Mouse (Mus musculus) G1E (cell line): Measurements from ENCODE around the gene Gpr155. TPM values are rescaled to one million over a fixed set of nuclear protein-coding genes. Genes with fewer than 3 reads are reported as not detected.

Experiments used
- ATAC-seq: 2 replicates; pipeline ENCODE4 v1.8.0; 2016; ENCODE audit warnings: mild to moderate bottlenecking; ENCODE audit not compliant: insufficient number of reproducible peaks, poor library complexity, low FRiP score, severe bottlenecking; ENCODE audit errors: extremely low read depth
- DNase-seq: peaks from one replicate; pipeline ENCODE4 v3.0.0; 2012; ENCODE audit warnings: low spot score
- H3K27me3 ChIP-seq: 2 replicates; pipeline ENCODE4 v1.6.1; 2012; ENCODE audit warnings: mild to moderate bottlenecking, low read length, inconsistent platforms; ENCODE audit not compliant: insufficient read depth
- H3K36me3 ChIP-seq: replicated peaks from 2 replicates; pipeline ENCODE3; 2012; ENCODE audit warnings: mild to moderate bottlenecking, inconsistent platforms
- H3K4me1 ChIP-seq: 2 replicates; pipeline ENCODE4 v1.6.1; 2012; ENCODE audit warnings: low read depth, low read length, inconsistent platforms, mixed read lengths; ENCODE audit not compliant: insufficient read depth
- H3K4me3 ChIP-seq: 2 replicates; pipeline ENCODE4 v1.5.1; 2012; ENCODE audit warnings: low read depth, mild to moderate bottlenecking, inconsistent platforms, low read length, moderate library complexity, mixed read lengths
- H3K9me3 ChIP-seq: replicated peaks from 2 replicates; pipeline ENCODE4 v1.6.1; 2012; ENCODE audit warnings: inconsistent platforms
- CTCF ChIP-seq: IDR thresholded peaks from 2 replicates; pipeline ENCODE4 v1.5.1; 2012; ENCODE audit warnings: low read depth, low read length, inconsistent platforms, mixed read lengths
- GATA1 ChIP-seq: IDR thresholded peaks from 2 replicates; pipeline ENCODE4 v1.6.1; 2012; ENCODE audit warnings: borderline replicate concordance, low read length, inconsistent platforms, mixed read lengths
- GATA2 ChIP-seq: IDR thresholded peaks from 2 replicates; pipeline ENCODE4 v1.6.1; 2012; ENCODE audit warnings: low read depth, low read length, inconsistent platforms, borderline replicate concordance
- POLR2AphosphoS5 ChIP-seq: IDR thresholded peaks from 2 replicates; pipeline ENCODE4 v1.6.1; 2012; ENCODE audit warnings: low read depth, low read length, inconsistent platforms; ENCODE audit not compliant: insufficient replicate concordance
- TAL1 ChIP-seq: conservative IDR thresholded peaks from 2 replicates; pipeline ENCODE4 v1.6.1; 2012; ENCODE audit warnings: low read depth, low read length, inconsistent platforms, mixed read lengths
- polyA plus RNA-seq: library from polyadenylated mRNA; stranded (reverse); fragments of >175 nt; gene quantifications from 2 replicates; pipeline ENCODE4 v1.2.3, GENCODE M21; 2012
- total RNA-seq, 2 experiments: library from RNA; stranded (forward) in 1 of 2; stranded (reverse) in 1 of 2; fragments of 200-1000 nt in 1 of 2; fragments of >200 nt in 1 of 2; fragmentation: Nextera tagmentation in 1 of 2; gene quantifications; 2 replicates each; pipeline ENCODE4 v1.2.3; 2014 to 2017

The Gpr155 gene
- total and polyA plus RNA-seq, 3 experiments: 0.67 to 6.0 (median 3.7) TPM

DNA sequence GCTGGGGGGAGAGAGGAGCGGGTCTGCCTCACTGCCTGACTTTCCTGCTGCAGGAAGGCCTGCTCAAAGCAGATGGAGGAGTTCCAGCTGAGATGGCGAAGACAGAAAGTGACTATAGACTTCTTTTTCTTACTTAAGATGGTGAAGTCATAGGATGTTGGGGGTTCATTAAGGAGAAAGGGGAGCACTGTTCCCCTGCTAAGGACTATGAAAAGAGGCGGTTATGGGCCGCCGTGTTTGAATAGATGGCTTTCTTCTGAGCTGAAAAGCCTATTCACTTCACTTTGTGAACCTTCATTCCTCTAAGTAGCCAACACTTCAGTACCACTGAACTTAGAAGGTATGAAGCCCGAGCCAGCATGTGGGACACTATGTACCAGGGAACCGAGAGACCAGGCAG is 33.4 kb upstream of the Gpr155 start:
- TF ChIP-seq POLR2AphosphoS5 (no peak), GATA1 (no peak), GATA2 (no peak), TAL1 (no peak), CTCF (no peak)
- H3K9me3 ChIP-seq: no peaks in the 10 kb centered on the region
- ATAC-seq: no peak
- H3K27me3 ChIP-seq: peaks cover 44% of the 10 kb centered on the region
- no peaks in the 10 kb centered on the region for H3K36me3 ChIP-seq
- H3K4me3 ChIP-seq: no peak overlapping the region
- DNase-seq: no peak
- no peaks in the 10 kb centered on the region for H3K4me1 ChIP-seq

DNA sequence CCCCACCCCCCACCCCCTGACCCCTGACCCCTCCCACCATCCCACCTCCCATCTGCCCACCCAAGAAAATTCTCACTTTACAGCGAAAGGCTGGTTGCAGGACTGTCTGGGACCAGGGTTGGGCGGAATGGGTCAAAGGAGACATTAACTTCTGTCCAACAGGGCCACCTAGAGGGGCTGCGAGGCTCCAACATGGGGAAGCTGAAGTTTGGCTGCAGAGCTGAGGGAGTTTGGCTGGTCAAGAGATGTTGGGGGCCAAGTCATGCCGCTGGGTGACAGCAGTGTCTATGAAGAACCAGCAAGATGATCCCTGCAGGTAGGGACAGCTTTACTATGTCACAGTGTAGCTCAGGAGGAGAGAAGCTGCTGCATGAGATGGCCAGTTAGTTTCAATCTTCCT is 32.9 kb upstream of the Gpr155 start:
- H3K4me3 ChIP-seq: no peak overlapping the region
- TF ChIP-seq POLR2AphosphoS5 (no peak), GATA1 (no peak), TAL1 (no peak), CTCF (no peak), GATA2 (no peak)
- H3K9me3 ChIP-seq: no peaks in the 10 kb centered on the region
- ATAC-seq (no peak), DNase-seq (no peak)
- H3K4me1 ChIP-seq: no peaks in the 10 kb centered on the region
- H3K36me3 ChIP-seq: no peaks in the 10 kb centered on the region
- H3K27me3 ChIP-seq: peaks cover 44% of the 10 kb centered on the region

DNA sequence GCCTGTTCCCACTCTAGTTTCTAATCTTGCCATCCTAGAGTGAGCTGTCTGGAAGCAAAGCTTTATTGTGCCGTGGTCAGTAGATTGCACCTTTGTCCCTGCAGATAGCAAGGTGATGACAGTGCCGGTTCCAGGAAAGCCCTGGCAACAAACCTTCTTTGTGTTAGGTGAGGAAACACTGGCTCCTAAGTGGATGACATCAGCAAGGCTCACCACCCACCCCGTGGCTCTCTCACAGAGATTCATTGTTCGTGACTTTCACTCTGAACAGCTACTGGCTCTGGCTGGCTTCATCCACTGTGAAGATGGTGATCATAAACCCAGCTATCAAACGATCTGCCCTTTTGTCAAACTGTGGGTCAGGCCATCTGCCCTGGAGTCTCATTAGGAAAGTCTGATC is 29.5 kb upstream of the Gpr155 start:
- no peaks in the 10 kb centered on the region for H3K36me3 ChIP-seq
- no peak for ATAC-seq
- no peak overlapping the region for H3K4me3 ChIP-seq
- TF ChIP-seq GATA2: no peak
- TF ChIP-seq POLR2AphosphoS5: no peak
- no peak for TF ChIP-seq CTCF
- TF ChIP-seq GATA1: no peak
- TF ChIP-seq TAL1: no peak
- no peaks in the 10 kb centered on the region for H3K4me1 ChIP-seq
- H3K9me3 ChIP-seq: no peaks in the 10 kb centered on the region
- H3K27me3 ChIP-seq: peaks cover 39% of the 10 kb centered on the region
- DNase-seq: no peak

DNA sequence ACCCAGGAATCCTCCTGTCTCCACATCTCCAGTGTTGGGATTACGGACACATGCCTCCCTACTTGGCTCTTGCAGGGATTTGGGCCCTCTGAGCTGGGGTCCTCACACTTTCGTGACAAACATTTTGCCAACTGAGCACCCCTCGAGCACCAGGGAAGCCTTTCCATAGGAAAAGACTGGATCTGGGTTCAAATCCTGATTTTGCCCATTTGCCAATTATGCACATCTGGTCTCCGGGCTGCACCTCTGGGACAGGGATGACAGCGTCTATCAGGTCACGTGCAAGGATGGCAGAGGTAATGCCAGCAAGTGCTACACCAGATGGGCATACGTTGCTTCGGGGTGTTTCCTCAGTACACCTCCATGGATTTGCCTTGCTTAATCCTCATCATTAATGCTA is 23.7 kb upstream of the Gpr155 start:
- Histone ChIP-seq H3K4me3 (no peak overlapping the region), H3K36me3 (no peaks in the 10 kb centered on the region), H3K9me3 (no peaks in the 10 kb centered on the region), H3K27me3 (peaks cover 24% of the 10 kb centered on the region), H3K4me1 (0 out of 2 replicates have a peak, but pooled peaks cover under 1% of the 10 kb centered on the region)
- ATAC-seq: no peak
- DNase-seq: no peak
- TF ChIP-seq GATA2: no peak

DNA sequence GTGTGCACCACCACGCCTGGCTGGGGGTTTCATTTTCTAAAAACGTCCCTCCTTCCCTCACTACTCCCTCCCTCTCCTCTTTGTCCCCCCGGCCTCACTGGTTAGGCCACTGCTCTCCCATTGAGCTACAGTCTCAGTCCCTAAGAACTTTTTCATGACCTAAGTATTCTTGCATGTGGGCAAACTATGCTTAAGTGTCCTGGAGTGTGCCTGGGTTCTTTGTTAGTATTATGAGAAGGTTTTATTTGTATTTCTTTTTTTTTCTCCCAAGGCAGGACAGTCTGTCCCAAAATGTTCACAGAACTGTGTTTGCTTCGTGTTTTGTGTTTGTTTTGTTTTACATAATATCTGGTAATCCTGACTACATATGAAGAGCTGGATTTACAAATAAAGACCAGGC is 21.3 kb upstream of the Gpr155 start:
- no peak for ATAC-seq

DNA sequence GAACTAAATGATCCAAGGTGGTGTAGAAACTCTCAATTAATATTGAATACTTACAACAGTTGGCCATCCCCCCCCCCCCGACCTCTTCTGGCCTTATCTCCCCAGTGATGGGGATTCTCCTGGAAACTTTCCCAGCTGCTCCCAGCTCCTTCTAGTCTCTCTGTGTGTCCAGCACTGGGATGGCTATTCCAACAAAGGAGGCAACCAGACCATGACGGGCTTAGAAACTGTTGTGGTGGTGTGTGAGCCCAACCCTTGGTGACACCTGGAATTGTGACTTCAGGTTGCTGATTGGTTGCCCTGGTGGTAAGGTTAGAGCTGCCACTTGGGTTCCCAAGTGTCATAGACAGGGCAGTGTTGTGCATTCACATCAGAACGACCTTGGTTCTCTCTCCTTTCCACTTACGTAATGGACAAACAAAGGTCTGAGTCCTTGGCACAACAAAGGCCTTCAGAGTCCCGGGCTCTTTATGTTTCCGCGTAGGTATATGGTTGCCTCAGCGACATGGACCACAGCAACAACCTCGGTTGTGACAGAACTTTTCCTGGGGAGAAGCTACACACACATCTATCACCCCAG is 20.1 kb upstream of the Gpr155 start:
- ATAC-seq (no peak), DNase-seq (no peak)
- peaks cover 2% of the 10 kb centered on the region; the same call in 1 of the 2 replicates for H3K4me1 ChIP-seq
- H3K4me3 ChIP-seq: no peak overlapping the region
- no peaks in the 10 kb centered on the region for H3K36me3 ChIP-seq
- TF ChIP-seq GATA1 (no peak), CTCF (no peak), POLR2AphosphoS5 (no peak), TAL1 (no peak), GATA2 (no peak)
- no peaks in the 10 kb centered on the region for H3K9me3 ChIP-seq
- peaks cover 18% of the 10 kb centered on the region; the same call in 1 of the 2 replicates for H3K27me3 ChIP-seq

More for the DNA sequence above, 21.3 kb upstream of the Gpr155 start:
- Histone ChIP-seq H3K27me3 (peaks cover 23% of the 10 kb centered on the region; the same call in 1 of the 2 replicates), H3K9me3 (no peaks in the 10 kb centered on the region), H3K4me1 (peaks cover 2% of the 10 kb centered on the region; the same call in 1 of the 2 replicates), H3K36me3 (no peaks in the 10 kb centered on the region), H3K4me3 (no peak overlapping the region)
- no peak for DNase-seq
- TF ChIP-seq CTCF (no peak), TAL1 (no peak), GATA1 (no peak), POLR2AphosphoS5 (no peak), GATA2 (no peak)

DNA sequence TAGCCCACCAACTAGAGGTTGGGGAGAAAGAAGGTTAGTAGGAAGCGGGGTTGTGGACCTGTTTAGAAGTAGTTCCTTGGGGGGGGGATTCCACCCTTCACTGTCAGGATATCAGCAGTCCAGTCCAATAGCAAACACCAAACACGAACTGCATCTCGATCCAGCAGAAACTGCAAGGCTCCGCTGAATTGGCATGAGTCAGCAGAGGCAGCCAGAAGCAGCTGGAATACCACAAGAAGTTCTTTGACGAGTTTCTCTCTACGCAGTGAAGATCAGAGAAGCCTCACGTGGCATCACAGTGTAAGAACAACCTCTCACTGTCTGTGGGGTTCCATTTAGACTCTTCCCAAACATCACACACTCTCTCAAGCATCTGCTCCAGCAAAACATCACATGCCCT is 18.6 kb upstream of the Gpr155 start:
- DNase-seq: no peak
- H3K4me3 ChIP-seq: no peak overlapping the region
- ATAC-seq: no peak
- no peak for TF ChIP-seq GATA2
- no peak for TF ChIP-seq GATA1
- TF ChIP-seq CTCF: no peak
- TF ChIP-seq TAL1: no peak
- TF ChIP-seq POLR2AphosphoS5: no peak
- no peaks in the 10 kb centered on the region for H3K9me3 ChIP-seq
- H3K27me3 ChIP-seq: peaks cover 19% of the 10 kb centered on the region
- H3K4me1 ChIP-seq: peaks cover 2% of the 10 kb centered on the region; the same call in 1 of the 2 replicates
- no peaks in the 10 kb centered on the region for H3K36me3 ChIP-seq
